ENCODE assay signal across 7 mouse cellular contexts in the genomic region with DNA sequence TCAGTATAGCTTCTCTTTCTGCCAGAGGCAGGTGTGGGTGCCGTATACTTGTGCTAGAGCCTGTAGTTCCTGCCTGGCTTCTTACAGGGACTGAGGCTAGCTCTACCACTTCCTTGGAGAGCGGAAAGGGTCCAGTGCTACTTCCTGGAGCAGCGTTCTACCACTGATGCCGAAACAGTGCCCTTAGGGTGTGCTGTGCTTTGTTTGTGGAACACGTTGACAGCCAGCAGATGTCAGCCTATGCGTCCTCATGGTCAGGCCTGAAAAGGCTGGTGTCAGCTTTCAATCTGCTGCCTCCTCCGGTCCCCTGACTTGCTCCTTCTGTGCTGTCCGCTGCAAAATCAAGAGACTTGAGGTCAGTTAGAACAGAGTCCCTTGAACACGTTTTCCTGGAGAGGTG. TPM values are rescaled to one million over a fixed set of nuclear protein-coding genes. Genes with fewer than 3 reads are reported as not detected.
A peak's percentile ranks its signal among the peaks of the same experiment; 100 is the strongest.
DNase-seq lines count a peak whose midpoint lies in the region; ATAC-seq and TF ChIP-seq lines count a peak whose summit lies in the region.

No protein-coding gene starts in this region.

- no peak overlapping the region for H3K4me3 ChIP-seq in kidney, postnatal 0 days (replicated peaks; ENCODE audit: low read depth, low read length)
- H3K4me3 ChIP-seq in midbrain, embryonic 14.5 days (replicated peaks; ENCODE audit: low read depth, low read length) = no peak overlapping the region

- no peaks in the 10 kb centered on the region for H3K9me3 ChIP-seq in kidney, postnatal 0 days (replicated peaks; ENCODE audit: low read length)
- no peaks in the 10 kb centered on the region for H3K9me3 ChIP-seq in midbrain, embryonic 14.5 days (ENCODE audit: control insufficient read depth, low read length)

- TF ChIP-seq CTCF in kidney, postnatal 0 days (IDR thresholded peaks at IDR 0.05; ENCODE audit: low read depth) = peak; percentile 59

- WGBS in kidney, postnatal 0 days = 26% methylated on average over 9 of the region's 9 CpGs
- WGBS in midbrain, embryonic 14.5 days = 23% methylated on average over 9 of the region's 9 CpGs

- H3K4me1 ChIP-seq in kidney, postnatal 0 days (replicated peaks; ENCODE audit: insufficient read depth, low read length) = peaks cover 21% of the 10 kb centered on the region
- peaks cover 21% of the 10 kb centered on the region; the same call in 1 of the 2 replicates for H3K4me1 ChIP-seq in midbrain, embryonic 14.5 days (ENCODE audit: control insufficient read depth, insufficient read depth, low read length)

- no peak overlapping the region for H3K4me2 ChIP-seq in kidney, postnatal 0 days (ENCODE audit: low read length)
- no peak overlapping the region for H3K4me2 ChIP-seq in midbrain, embryonic 14.5 days (ENCODE audit: low read length)

- H3K9ac ChIP-seq in kidney, postnatal 0 days (ENCODE audit: low read depth, low read length) = no peak overlapping the region
- H3K9ac ChIP-seq in midbrain, embryonic 14.5 days (replicated peaks; ENCODE audit: low read length) = no peak overlapping the region

- peaks cover 38% of the 10 kb centered on the region for H3K36me3 ChIP-seq in kidney, postnatal 0 days (ENCODE audit: insufficient read depth, low read length)
- H3K36me3 ChIP-seq in midbrain, embryonic 14.5 days (ENCODE audit: control insufficient read depth, insufficient read depth, low read length) = no peaks in the 10 kb centered on the region

- peak; percentile 57 for ATAC-seq in kidney, postnatal 0 days (replicated peaks; ENCODE audit: low FRiP score, low read depth)
- no peak for ATAC-seq in midbrain, embryonic 14.5 days (ENCODE audit: low FRiP score, low TSS enrichment)

- DNase-seq in urinary bladder, postnatal 14 days (ENCODE audit: low spot score) = peak; percentile 33
- no peak for DNase-seq in urinary bladder, postnatal 25 days (ENCODE audit: low spot score)
- DNase-seq in forelimb bud, embryonic 11.5 days (ENCODE audit: low read depth, low spot score) = peak; percentile 53
- peak; percentile 80 for DNase-seq in kidney, postnatal 0 days (ENCODE audit: low spot score)
- peak; percentile 72 for DNase-seq in midbrain, embryonic 14.5 days
- DNase-seq in B cell, adult 2 months = no peak
- no peak for DNase-seq in layer of hippocampus, adult 9-10 months (ENCODE audit: low spot score)

- H3K27me3 ChIP-seq in kidney, postnatal 0 days (ENCODE audit: insufficient read depth, low read length) = no peaks in the 10 kb centered on the region
- no peaks in the 10 kb centered on the region for H3K27me3 ChIP-seq in midbrain, embryonic 14.5 days (ENCODE audit: control insufficient read depth, insufficient read depth, low read length)

- H3K27ac ChIP-seq in kidney, postnatal 0 days = peak overlapping the region; percentile 75; the same call in 1 of the 2 replicates
- H3K27ac ChIP-seq in midbrain, embryonic 14.5 days (replicated peaks; ENCODE audit: low read depth, low read length) = no peak overlapping the region

RNA-seq across cellular contexts. Expression of a gene that starts 52.2 kb away (rescaled TPM):
- polyA plus RNA-seq in kidney, postnatal 0 days (2015; fragmentation: Nextera tagmentation; extraction: Ambion mirVana) = 39.2 and 39.5 TPM in 2 replicates
- 9.5 and 11.1 TPM in 2 replicates for polyA plus RNA-seq in midbrain, embryonic 14.5 days (2014; fragmentation: Nextera tagmentation; extraction: Ambion mirVana)

Comparison
In these comparisons a context has a peak if more than half of its experiments do, and no peak if none do; other contexts are left out.
1. DNase-seq: peak in urinary bladder, postnatal 14 days (single experiment), forelimb bud, embryonic 11.5 days (single experiment), kidney, postnatal 0 days (single experiment) and midbrain, embryonic 14.5 days (single experiment); none in urinary bladder, postnatal 25 days (single experiment), B cell, adult 2 months (0 of 2) and layer of hippocampus, adult 9-10 months (single experiment).